Mouse (Mus musculus): ENCODE measurements at regions not wholly inside any gene's neighbourhood (a gene's known extent, or its start where the extent isn't known, plus 50 kb on each side); places are given as distances from the start of the nearest gene placed in this dataset.

DNA sequence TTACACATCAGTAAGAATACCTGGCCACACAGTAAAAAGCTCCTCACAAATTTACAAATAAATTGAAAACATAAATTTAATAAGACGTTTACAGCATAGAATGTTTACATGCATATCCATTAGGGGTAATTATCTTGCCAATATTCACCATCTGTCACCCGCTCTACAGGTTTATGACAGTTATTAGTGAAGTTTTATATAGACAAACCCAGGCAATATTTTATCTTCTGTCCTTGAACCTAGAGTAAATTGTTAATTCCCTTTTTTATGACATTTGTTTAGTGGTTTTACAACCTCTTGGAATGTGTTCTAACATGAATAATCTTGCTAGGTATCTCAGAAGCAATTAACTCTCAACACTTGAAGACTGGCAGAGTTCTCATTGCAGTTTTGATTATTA lies 6458.7 kb downstream of the 9330182O14Rik start:
- DNase-seq = no peak

- DNase-seq = no peak
Measured at GRCm38 (mm10) chr15:46598328-46598727, 6464.2 kb downstream of the 9330182O14Rik start.

DNA sequence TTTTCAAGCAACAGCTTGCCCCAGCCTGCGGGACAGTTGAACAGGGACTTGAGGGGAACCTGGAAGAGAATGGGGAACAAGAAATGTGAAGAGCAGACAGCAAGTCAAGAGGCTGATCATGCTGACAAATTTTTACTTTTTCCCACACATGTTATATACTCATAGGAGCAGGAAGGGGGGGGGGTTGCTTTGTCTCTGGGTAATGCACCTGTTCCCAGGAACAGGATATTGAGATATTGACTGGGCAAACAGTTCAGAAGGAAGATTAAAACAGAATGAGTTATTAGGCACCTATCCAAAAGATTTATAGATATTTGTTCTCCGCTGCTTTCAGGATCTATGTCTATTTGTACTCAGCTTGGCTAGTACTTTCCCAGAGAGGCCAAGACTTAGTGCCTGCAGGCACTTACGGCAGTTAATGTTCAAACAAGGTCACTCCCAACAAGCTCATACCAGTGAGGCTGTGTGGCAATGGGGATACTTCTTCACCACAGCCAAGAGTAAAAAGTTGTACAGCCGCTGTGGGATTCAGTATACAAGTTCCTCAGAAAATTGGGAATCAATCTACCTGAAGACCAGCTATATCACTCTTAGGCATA lies 6489.4 kb downstream of the 9330182O14Rik start:
- DNase-seq = peak; percentile 0 to 2

GRCm38 (mm10) chr15:46625001-46625632 lies 6491.0 kb downstream of the 9330182O14Rik start:
- no peak for DNase-seq

Measured in kidney, postnatal 36 days (tissue).